Mouse (Mus musculus): ENCODE data around the gene Kcnma1.

GRCm38 (mm10) chr14:23762471-23762870 is 251.8 kb downstream of the Kcnma1 start:
- TF ChIP-seq POLR2A (IDR thresholded peaks at IDR 0.05; ENCODE audit: insufficient read length, low read depth) = no peak
- TF ChIP-seq USF1 (IDR thresholded peaks at IDR 0.05; ENCODE audit: low read depth) = no peak
- no peak for TF ChIP-seq TCF12 (IDR thresholded peaks at IDR 0.05; ENCODE audit: insufficient read depth, poor library complexity, severe bottlenecking)
- TF ChIP-seq E2F4 (IDR thresholded peaks at IDR 0.05; ENCODE audit: insufficient read depth) = no peak
- no peak for TF ChIP-seq CEBPB (IDR thresholded peaks at IDR 0.05; ENCODE audit: insufficient read depth, poor library complexity, severe bottlenecking)
- TF ChIP-seq MYOD1 (IDR thresholded peaks at IDR 0.05; ENCODE audit: control insufficient read depth in 1 of 3, insufficient read length in 2 of 3, low read depth in 2 of 3) = no peak
- TF ChIP-seq SRF (IDR thresholded peaks at IDR 0.05; ENCODE audit: control insufficient read depth, insufficient read length, low read depth) = no peak
- TF ChIP-seq MAX (IDR thresholded peaks at IDR 0.05; ENCODE audit: low read depth) = no peak
